Mouse (Mus musculus) brown adipose tissue, adult 24 weeks (tissue): ENCODE results near the gene Olfr1105. TPM values are rescaled to one million over a fixed set of nuclear protein-coding genes. Genes with fewer than 3 reads are reported as not detected.

ENCODE experiments used
- H3K27ac ChIP-seq: fragments of 200-500 bp; replicated peaks from 2 replicates; pipeline ENCODE4 v1.5.1; 2012; ENCODE audit warnings: low read depth, mild to moderate bottlenecking, low read length
- H3K4me1 ChIP-seq: fragments of 200-500 bp; 2 replicates; pipeline ENCODE4 v1.6.1; 2012; ENCODE audit warnings: low read length, mixed read lengths; ENCODE audit not compliant: control insufficient read depth, insufficient read depth, insufficient read length
- H3K4me3 ChIP-seq: fragments of 200-500 bp; 2 replicates; pipeline ENCODE4 v1.5.1; 2012; ENCODE audit warnings: low read depth, mild to moderate bottlenecking, low read length, moderate library complexity; ENCODE audit not compliant: insufficient read depth
- polyA plus RNA-seq: library from polyadenylated mRNA; stranded (reverse); fragments of >200 nt; gene quantifications from 2 replicates; pipeline ENCODE4 v1.2.4, GENCODE M21; 2012; ENCODE audit not compliant: missing spikeins, insufficient read depth, insufficient read length

Olfr1105 gene
- not detected in 2 replicates for polyA plus RNA-seq

GRCm38 (mm10) chr2:87036431-87036830 is at the start of gene Olfr1105:
Gene Olfr1105 (minus strand): TSS chr2:87036531.
- no peak within 1 kb of the TSS for H3K4me3 ChIP-seq
- H3K4me1 ChIP-seq = no peaks in the 10 kb centered on the region
- no peak within 1 kb of the TSS for H3K27ac ChIP-seq

- no peak within 1 kb of the TSS for H3K27ac ChIP-seq
- no peaks in the 10 kb centered on the region for H3K4me1 ChIP-seq
- H3K4me3 ChIP-seq = no peak within 1 kb of the TSS
Observed at GRCm38 (mm10) chr2:87075717-87076116, 39.4 kb upstream of the Olfr1105 start, which contains the start of gene Olfr1107. Gene Olfr1107 (minus strand): TSS chr2:87075817.

GRCm38 (mm10) chr2:87052173-87052572 is 15.8 kb upstream of the Olfr1105 start, which contains the start of gene Olfr1106:
Gene Olfr1106 (minus strand): TSS chr2:87052273.
- Histone ChIP-seq H3K4me3 (no peak within 1 kb of the TSS), H3K4me1 (no peaks in the 10 kb centered on the region), H3K27ac (no peak within 1 kb of the TSS)

GRCm38 (mm10) chr2:87026980-87027379 is 9.4 kb downstream of the Olfr1105 start, which contains the start of gene Olfr1104:
Gene Olfr1104 (minus strand): TSS chr2:87027080.
- H3K27ac ChIP-seq = no peak within 1 kb of the TSS
- H3K4me1 ChIP-seq = no peaks in the 10 kb centered on the region
- H3K4me3 ChIP-seq = no peak within 1 kb of the TSS

GRCm38 (mm10) chr2:86998098-86998497 is 38.2 kb downstream of the Olfr1105 start, which contains the start of gene Olfr1102:
Gene Olfr1102 (plus strand): TSS chr2:86998398.
- Histone ChIP-seq H3K4me1 (no peaks in the 10 kb centered on the region), H3K27ac (no peak within 1 kb of the TSS), H3K4me3 (no peak within 1 kb of the TSS)

GRCm38 (mm10) chr2:86991121-86991520 is 45.2 kb downstream of the Olfr1105 start, which contains the start of gene Olfr1101:
Gene Olfr1101 (minus strand): TSS chr2:86991221.
- Histone ChIP-seq H3K27ac (no peak within 1 kb of the TSS), H3K4me1 (no peaks in the 10 kb centered on the region), H3K4me3 (no peak within 1 kb of the TSS)

Other genes with a start within 250 kb of the Olfr1105 start
- not detected in 2 replicates for gene Olfr141, start 226.5 kb downstream of the Olfr1105 start, polyA plus RNA-seq
- gene Olfr1094, start 211.9 kb downstream of the Olfr1105 start, polyA plus RNA-seq = not detected in 2 replicates
- gene Olfr1095, start 184.8 kb downstream of the Olfr1105 start, polyA plus RNA-seq = not detected in 2 replicates
- not detected in 2 replicates for gene Gm13723, start 161.7 kb downstream of the Olfr1105 start, polyA plus RNA-seq
- not detected in 2 replicates for gene Olfr1097, start 144.3 kb downstream of the Olfr1105 start, polyA plus RNA-seq
- gene Olfr1098, start 112.0 kb downstream of the Olfr1105 start, polyA plus RNA-seq = not detected in 2 replicates
- not detected in 2 replicates for gene Olfr1099, start 75.8 kb downstream of the Olfr1105 start, polyA plus RNA-seq
- gene Olfr1100, start 56.6 kb downstream of the Olfr1105 start, polyA plus RNA-seq = not detected in 2 replicates
- not detected in 2 replicates for gene Olfr1101, start 45.3 kb downstream of the Olfr1105 start, polyA plus RNA-seq
- not detected in 2 replicates for gene Olfr1102, start 38.1 kb downstream of the Olfr1105 start, polyA plus RNA-seq
- not detected in 2 replicates for gene Olfr1104, start 9.5 kb downstream of the Olfr1105 start, polyA plus RNA-seq
- gene Olfr1106, start 15.7 kb upstream of the Olfr1105 start, polyA plus RNA-seq = not detected in 2 replicates
- not detected in 2 replicates for gene Olfr1107, start 39.3 kb upstream of the Olfr1105 start, polyA plus RNA-seq
- not detected in 2 replicates for gene Olfr1109, start 59.5 kb upstream of the Olfr1105 start, polyA plus RNA-seq
- not detected in 2 replicates for gene Olfr259, start 78.0 kb upstream of the Olfr1105 start, polyA plus RNA-seq
- not detected in 2 replicates for gene Olfr1110, start 103.8 kb upstream of the Olfr1105 start, polyA plus RNA-seq
- gene Olfr1111, start 116.1 kb upstream of the Olfr1105 start, polyA plus RNA-seq = not detected in 2 replicates
- not detected in 2 replicates for gene Olfr1112, start 151.3 kb upstream of the Olfr1105 start, polyA plus RNA-seq
- gene Olfr1113, start 172.4 kb upstream of the Olfr1105 start, polyA plus RNA-seq = not detected in 2 replicates
- gene Olfr1115, start 211.5 kb upstream of the Olfr1105 start, polyA plus RNA-seq = not detected in 2 replicates
- gene Olfr1116, start 231.0 kb upstream of the Olfr1105 start, polyA plus RNA-seq = not detected in 2 replicates